Mouse (Mus musculus) limb, embryonic 15.5 days (tissue): ENCODE data around the gene Ankrd16. TPM values are rescaled to one million over a fixed set of nuclear protein-coding genes. Genes with fewer than 3 reads are reported as not detected.

ENCODE experiments used
- ATAC-seq: fragments of 200-750 bp; cut with Nextera tagmentation; 2 replicates; pipeline ENCODE4 v1.8.0; 2017; ENCODE audit warnings: low read depth, moderate TSS enrichment; ENCODE audit not compliant: insufficient number of reproducible peaks, low FRiP score, low TSS enrichment
- H3K27ac ChIP-seq: fragments of 300-500 bp; sonication (generic); 2 replicates; pipeline ENCODE4 v1.5.1; 2015; ENCODE audit warnings: moderate library complexity, mild to moderate bottlenecking, inconsistent platforms
- H3K27me3 ChIP-seq: fragments of 300-500 bp; sonication (generic); 2 replicates; pipeline ENCODE4 v1.6.1; 2015; ENCODE audit warnings: inconsistent platforms
- H3K36me3 ChIP-seq: fragments of 300-500 bp; sonication (generic); 2 replicates; pipeline ENCODE4 v1.6.1; 2015; ENCODE audit warnings: inconsistent platforms
- H3K4me1 ChIP-seq: fragments of 300-500 bp; sonication (generic); 2 replicates; pipeline ENCODE4 v1.6.1; 2015; ENCODE audit warnings: inconsistent platforms
- H3K4me2 ChIP-seq: fragments of 300-500 bp; sonication (generic); 2 replicates; pipeline ENCODE4 v1.6.1; 2015; ENCODE audit warnings: mild to moderate bottlenecking, inconsistent platforms
- H3K4me3 ChIP-seq: fragments of 300-500 bp; sonication (generic); 2 replicates; pipeline ENCODE4 v1.5.1; 2015; ENCODE audit warnings: mild to moderate bottlenecking, inconsistent platforms
- H3K9ac ChIP-seq: fragments of 300-500 bp; sonication (generic); 2 replicates; pipeline ENCODE4 v1.6.1; 2015; ENCODE audit warnings: inconsistent platforms
- H3K9me3 ChIP-seq: fragments of 300-500 bp; sonication (generic); 2 replicates; pipeline ENCODE4 v1.6.1; 2016; ENCODE audit warnings: inconsistent platforms
- WGBS: fragments of 180-500 bp; shearing (Covaris S2); methylation state at CpG from one replicate; pipeline ENCODE4 v1.1.7; 2015; 5-methylcytosine and 5-hydroxymethylcytosine counted together
- polyA plus RNA-seq: library from polyadenylated mRNA; unstranded; fragments of >200 nt; fragmentation: Nextera tagmentation; extraction: Ambion mirVana; gene quantifications from 2 replicates; pipeline ENCODE4 v1.2.1, GENCODE M21; 2015

The Ankrd16 gene
- polyA plus RNA-seq, 1 experiment from 2014 or later: 38.0 TPM

DNA sequence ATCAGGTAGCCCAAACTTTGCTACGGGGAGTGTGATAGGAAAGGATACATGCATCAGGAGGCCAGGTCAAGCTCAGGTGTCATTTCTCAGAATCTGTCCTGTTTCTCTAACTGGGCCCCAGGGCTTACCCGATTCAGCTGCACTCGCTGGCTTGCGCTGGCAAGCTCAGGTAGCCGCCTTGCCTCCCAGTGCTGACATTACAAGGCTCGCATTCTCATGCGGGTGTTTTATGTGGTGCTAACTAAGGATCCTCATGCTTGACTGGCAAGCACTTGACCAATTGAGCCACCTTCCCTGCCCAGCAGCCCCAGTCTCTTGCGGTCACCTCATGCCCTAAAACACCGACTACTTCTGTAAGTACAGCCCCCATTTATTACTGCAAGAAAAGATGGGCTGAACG is 3.2 kb upstream of the Ankrd16 start:
- Histone ChIP-seq H3K27me3 (no peaks in the 10 kb centered on the region), H3K36me3 (peaks cover 3% of the 10 kb centered on the region), H3K4me3 (no peak overlapping the region), H3K27ac (no peak overlapping the region), H3K4me1 (peaks cover 19% of the 10 kb centered on the region), H3K9me3 (no peaks in the 10 kb centered on the region), H3K4me2 (no peak overlapping the region), H3K9ac (no peak overlapping the region)
- whole genome bisulfite sequencing: 76% methylated on average over 10 of the region's 10 CpGs
- ATAC-seq: no peak

DNA sequence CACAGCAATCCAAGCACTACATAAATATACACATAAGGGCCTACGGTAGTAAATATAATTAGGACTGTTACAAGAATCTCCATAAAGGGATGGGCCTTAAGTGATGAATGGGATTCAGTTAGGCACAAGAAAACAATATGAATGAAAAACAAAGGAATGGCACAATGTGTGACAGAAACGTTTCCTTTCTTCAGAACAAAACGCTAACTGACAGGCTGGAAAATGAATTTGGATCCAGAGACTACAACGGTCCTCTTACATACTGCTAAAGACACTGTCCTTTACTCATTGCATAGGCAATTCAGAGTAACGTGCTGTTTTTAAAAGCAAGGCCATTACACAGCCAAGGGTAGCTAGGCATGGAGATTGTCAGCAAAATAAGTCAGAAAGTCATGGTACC is 2.6 kb upstream of the Ankrd16 start:
- no peak overlapping the region for H3K4me3 ChIP-seq
- no peak overlapping the region for H3K27ac ChIP-seq
- no peaks in the 10 kb centered on the region for H3K9me3 ChIP-seq
- no peak overlapping the region for H3K4me2 ChIP-seq
- no peak overlapping the region for H3K9ac ChIP-seq
- H3K27me3 ChIP-seq: no peaks in the 10 kb centered on the region
- peaks cover 25% of the 10 kb centered on the region for H3K4me1 ChIP-seq
- WGBS: 90% methylated on average over 5 of the region's 5 CpGs
- no peak for ATAC-seq
- H3K36me3 ChIP-seq: 0 out of 2 replicates have a peak, but pooled peaks cover 3% of the 10 kb centered on the region

DNA sequence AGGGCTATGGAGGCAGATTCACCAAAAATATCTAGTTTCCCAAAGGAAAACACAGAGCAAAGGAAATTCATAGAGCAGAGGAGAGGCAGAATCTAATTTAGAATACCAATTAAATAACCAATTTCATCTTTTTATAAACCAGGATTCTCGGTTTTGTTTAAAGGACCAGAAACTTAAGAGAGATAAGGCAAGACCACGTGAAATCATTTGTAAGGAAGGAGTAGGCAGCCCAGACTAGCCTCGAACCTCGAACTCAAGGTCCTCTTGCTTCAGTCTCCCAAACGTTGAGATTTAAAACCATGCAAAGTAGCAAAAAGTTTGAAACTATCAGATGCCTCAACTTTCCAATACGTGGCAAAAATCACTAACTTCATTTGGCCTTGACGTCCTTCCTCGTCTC is 1.3 kb upstream of the Ankrd16 start:
- H3K4me2 ChIP-seq: peak overlapping the region; percentile 84
- WGBS: 52% methylated on average over 8 of the region's 8 CpGs
- ATAC-seq: no peak
- peak overlapping the region; percentile 83; the same call in 1 of the 2 replicates for H3K9ac ChIP-seq
- H3K4me3 ChIP-seq: peak overlapping the region; percentile 90
- no peaks in the 10 kb centered on the region for H3K9me3 ChIP-seq
- peaks cover 26% of the 10 kb centered on the region for H3K4me1 ChIP-seq
- peaks cover 10% of the 10 kb centered on the region for H3K36me3 ChIP-seq
- H3K27ac ChIP-seq: no peak overlapping the region
- H3K27me3 ChIP-seq: no peaks in the 10 kb centered on the region

DNA sequence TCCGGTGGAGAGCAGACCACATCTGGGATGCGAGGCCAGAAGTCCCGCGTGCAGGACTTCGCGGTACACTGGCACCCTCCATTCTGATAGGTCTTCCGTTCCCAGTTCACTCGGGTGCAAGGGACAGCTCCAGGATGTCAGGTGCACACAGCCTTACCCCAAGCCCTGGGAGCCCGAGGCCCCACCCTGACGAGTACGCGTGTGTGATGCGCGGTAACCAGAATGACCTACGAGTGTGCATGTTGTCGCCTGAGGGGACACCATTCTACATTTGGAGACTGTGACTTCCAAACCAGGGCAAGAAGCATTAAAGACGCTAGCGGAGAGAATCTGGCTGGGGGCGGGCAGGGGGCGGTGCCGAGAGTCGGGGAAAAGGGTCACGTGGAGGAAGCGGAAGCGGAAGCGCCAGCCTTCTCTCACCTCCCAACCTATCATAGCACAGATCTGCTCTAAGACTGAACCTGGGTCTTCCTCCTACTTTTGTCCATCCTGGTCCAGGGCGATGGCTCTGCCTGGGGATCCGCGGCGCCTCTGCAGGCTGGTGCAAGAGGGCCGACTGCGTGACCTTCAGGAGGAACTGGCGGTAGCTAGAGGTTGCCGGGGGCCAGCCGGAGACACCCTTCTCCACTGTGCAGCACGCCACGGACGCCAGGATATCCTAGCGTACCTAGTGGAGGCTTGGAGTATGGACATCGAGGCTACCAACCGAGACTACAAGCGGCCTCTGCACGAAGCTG is 579 bp downstream of the Ankrd16 start:
- H3K27me3 ChIP-seq: no peaks in the 10 kb centered on the region
- ATAC-seq: peak; percentile 82
- H3K4me3 ChIP-seq: peak overlapping the region; percentile 90
- peak overlapping the region; percentile 97 for H3K27ac ChIP-seq
- under 1% methylated on average over 43 of the region's 43 CpGs for WGBS
- peak overlapping the region; percentile 81 for H3K9ac ChIP-seq
- H3K36me3 ChIP-seq: peaks cover 28% of the 10 kb centered on the region
- peak overlapping the region; percentile 84 for H3K4me2 ChIP-seq
- H3K9me3 ChIP-seq: no peaks in the 10 kb centered on the region
- peaks cover 26% of the 10 kb centered on the region for H3K4me1 ChIP-seq

DNA sequence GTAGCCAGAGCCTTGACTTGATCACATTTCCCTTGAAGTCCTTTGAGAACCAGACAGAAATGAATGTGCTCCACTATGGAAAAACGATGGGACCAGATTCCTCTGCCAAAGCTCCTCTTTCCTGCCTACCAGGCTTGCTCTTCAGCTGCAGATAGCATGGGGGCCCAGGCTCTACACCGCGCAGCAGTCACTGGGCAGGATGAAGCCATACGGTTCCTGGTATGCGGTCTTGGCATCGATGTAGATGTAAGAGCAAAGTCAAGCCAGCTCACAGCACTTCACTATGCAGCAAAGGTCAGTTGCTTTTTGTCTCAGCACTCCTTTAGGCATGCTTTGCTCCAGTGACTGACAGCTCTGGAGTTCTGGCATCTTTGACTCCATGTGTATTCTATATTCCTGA is 6.5 kb downstream of the Ankrd16 start:
- WGBS: 95% methylated on average over 6 of the region's 6 CpGs
- H3K4me1 ChIP-seq: peaks cover 10% of the 10 kb centered on the region
- no peaks in the 10 kb centered on the region for H3K9me3 ChIP-seq
- H3K36me3 ChIP-seq: peaks cover 75% of the 10 kb centered on the region
- no peaks in the 10 kb centered on the region for H3K27me3 ChIP-seq
- no peak overlapping the region for H3K9ac ChIP-seq
- ATAC-seq: no peak
- no peak overlapping the region for H3K27ac ChIP-seq
- H3K4me3 ChIP-seq: no peak overlapping the region
- no peak overlapping the region for H3K4me2 ChIP-seq

DNA sequence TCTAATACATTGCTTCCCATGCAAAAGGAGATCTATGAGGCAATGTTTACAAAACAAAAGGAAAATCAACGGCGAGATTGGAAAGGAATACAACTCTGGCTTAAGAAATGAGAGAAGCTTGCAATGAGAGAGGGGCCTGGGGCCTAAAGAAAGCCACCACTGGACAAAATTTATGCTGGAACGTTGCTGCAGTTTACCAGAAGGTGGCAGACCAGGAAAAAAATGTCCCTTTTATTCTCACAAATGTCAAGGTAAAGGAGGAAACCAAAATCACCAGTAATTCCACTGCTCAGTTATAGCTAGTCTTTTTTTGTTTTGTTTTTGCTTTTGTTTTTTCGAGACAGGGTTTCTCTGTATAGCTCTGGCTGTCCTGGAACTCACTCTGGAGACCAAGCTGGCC is 17.0 kb downstream of the Ankrd16 start:
- H3K4me1 ChIP-seq: no peaks in the 10 kb centered on the region
- no peak for ATAC-seq
- no peaks in the 10 kb centered on the region for H3K27me3 ChIP-seq
- no peak overlapping the region for H3K4me2 ChIP-seq
- 72% methylated on average over 4 of the region's 4 CpGs for WGBS
- no peak overlapping the region for H3K4me3 ChIP-seq
- peaks cover 44% of the 10 kb centered on the region for H3K36me3 ChIP-seq
- no peak overlapping the region for H3K9ac ChIP-seq
- no peaks in the 10 kb centered on the region for H3K9me3 ChIP-seq
- no peak overlapping the region for H3K27ac ChIP-seq

DNA sequence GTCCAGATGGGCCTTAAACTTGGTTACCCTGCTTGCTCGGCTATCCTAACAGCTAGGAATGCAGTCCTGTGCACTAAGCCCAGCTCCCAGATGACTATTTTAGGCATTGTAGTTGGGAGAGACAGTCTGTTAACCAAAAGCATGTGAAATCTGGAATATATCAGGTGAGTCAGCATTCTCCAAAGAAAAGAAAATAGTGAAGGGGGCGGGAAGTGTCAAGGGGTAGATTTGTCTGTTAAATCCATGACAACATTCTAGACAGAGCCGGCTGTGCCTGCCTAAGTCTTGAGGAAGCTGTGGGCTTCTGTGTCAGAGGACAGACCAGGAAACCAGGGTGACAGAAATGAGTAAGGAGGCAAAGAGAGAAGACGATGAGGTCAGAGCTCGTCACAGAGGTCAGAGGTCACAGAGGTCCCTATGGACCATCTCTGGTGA is 20.3 kb downstream of the Ankrd16 start:
- Histone ChIP-seq H3K36me3 (peaks cover 18% of the 10 kb centered on the region; the same call in 1 of the 2 replicates), H3K4me1 (no peaks in the 10 kb centered on the region), H3K4me3 (no peak overlapping the region), H3K4me2 (no peak overlapping the region), H3K27ac (no peak overlapping the region), H3K9ac (no peak overlapping the region), H3K9me3 (no peaks in the 10 kb centered on the region), H3K27me3 (no peaks in the 10 kb centered on the region)
- 45% methylated on average over 5 of the region's 5 CpGs for WGBS
- no peak for ATAC-seq

DNA sequence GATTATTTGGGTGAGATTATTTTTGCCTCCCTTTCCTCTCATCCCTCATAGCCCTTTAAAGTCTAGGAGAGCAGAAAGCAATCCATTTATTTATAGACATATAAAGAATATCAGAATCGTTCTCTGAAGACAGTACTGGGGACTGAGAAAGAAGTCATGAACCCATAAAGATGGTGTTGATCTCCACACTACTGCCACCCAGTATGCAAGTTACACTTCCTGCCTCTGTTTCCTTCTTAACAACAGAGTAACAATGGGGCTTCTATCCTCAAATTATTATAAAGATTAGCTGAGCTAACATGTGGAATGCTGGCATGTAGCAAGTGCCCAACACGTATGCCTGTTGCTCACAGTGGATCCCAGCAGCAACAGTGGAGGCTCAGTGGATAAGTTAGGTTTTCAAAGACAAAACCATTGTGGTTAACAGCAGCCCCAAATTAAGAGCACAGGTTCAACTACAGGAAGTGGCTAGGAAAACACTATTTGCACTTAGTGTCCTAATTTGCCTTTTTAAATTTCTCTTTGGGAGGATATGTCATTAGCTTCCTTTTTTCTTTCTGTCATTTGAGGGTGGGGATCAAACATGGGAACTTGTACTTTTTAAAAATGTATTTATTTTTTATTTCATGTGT is 23.7 kb downstream of the Ankrd16 start:
- Histone ChIP-seq H3K27ac (no peak overlapping the region), H3K4me1 (no peaks in the 10 kb centered on the region), H3K27me3 (no peaks in the 10 kb centered on the region), H3K9ac (no peak overlapping the region), H3K36me3 (no peaks in the 10 kb centered on the region), H3K4me3 (no peak overlapping the region), H3K4me2 (no peak overlapping the region), H3K9me3 (no peaks in the 10 kb centered on the region)
- WGBS: 78% methylated on average over 2 of the region's 2 CpGs
- ATAC-seq: no peak

Other genes with a start within 250 kb of the Ankrd16 start
- 16.8 and 18.8 TPM in 2 replicates for gene Pfkfb3, start 223.8 kb upstream of the Ankrd16 start, polyA plus RNA-seq
- 136 and 137 TPM in 2 replicates for gene Rbm17, start 173.7 kb upstream of the Ankrd16 start, polyA plus RNA-seq
- not detected in 2 replicates for gene Gm17490, start 151.6 kb upstream of the Ankrd16 start, polyA plus RNA-seq
- not detected in 2 replicates for gene Il2ra, start 135.1 kb upstream of the Ankrd16 start, polyA plus RNA-seq
- gene Il15ra, start 72.6 kb upstream of the Ankrd16 start, polyA plus RNA-seq: 4.4 and 5.1 TPM in 2 replicates
- 115 and 117 TPM in 2 replicates for gene Fbh1, start 294 bp upstream of the Ankrd16 start, polyA plus RNA-seq